22 mouse cellular contexts compared by ENCODE assay signal in the genomic region with DNA sequence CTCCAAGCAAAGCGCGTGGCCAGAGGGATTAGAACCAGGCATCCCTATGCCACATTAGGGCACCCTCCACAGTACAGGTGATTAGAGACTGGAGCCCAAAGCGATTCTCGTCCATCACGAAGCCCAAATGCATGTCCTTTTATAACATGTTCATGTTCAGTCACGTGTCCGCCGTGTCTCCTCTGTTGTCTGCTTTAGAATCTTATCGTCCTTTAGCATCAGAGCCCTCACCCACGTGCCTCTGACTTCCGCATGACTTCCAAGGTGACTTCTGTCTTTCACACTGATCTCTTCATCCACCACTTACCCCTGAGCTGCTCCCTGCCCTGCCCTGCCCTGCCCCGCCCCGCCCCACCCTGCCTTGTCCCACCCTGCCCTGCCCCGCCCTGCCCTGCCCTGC.
DNase-seq lines count a peak whose midpoint lies in the region; ATAC-seq and TF ChIP-seq lines count a peak whose summit lies in the region.
"Had no signal": no experiment of that assay in that cellular context is flagged by ENCODE, and none has a peak within 500 bp of the region (broad histone marks: within the 10 kb centered on the region; RNA-seq: fewer than 3 reads in every experiment).

No protein-coding gene starts in this region.

- no peak for TF ChIP-seq RAD21 in CH12.LX (IDR thresholded peaks at IDR 0.05; ENCODE audit: low read depth, low read length)

- no peak overlapping the region for H3K4me3 ChIP-seq in liver, embryonic 11.5 days (ENCODE audit: low read depth, low read length)
- no peak overlapping the region for H3K4me3 ChIP-seq in liver, postnatal 0 days (ENCODE audit: low read depth, low read length)
- no peak overlapping the region for H3K4me3 ChIP-seq in CH12.LX (replicated peaks in 1 of 3; ENCODE audit: low read depth in 2 of 3, low read length in 2 of 3, poor library complexity in 1 of 3)
- no peak overlapping the region for H3K4me3 ChIP-seq in embryonic facial prominence, embryonic 10.5 days
- H3K4me3 ChIP-seq: embryonic facial prominence, embryonic 13.5 days; forebrain, embryonic 12.5 days; heart, embryonic 10.5 days; hindbrain, embryonic 12.5 days had no signal

- H3K27ac ChIP-seq in liver, embryonic 11.5 days (ENCODE audit: low read depth, low read length): no peak overlapping the region
- no peak overlapping the region for H3K27ac ChIP-seq in liver, postnatal 0 days (ENCODE audit: low read depth)
- no peak overlapping the region for H3K27ac ChIP-seq in CH12.LX (ENCODE audit: insufficient read depth, low read depth)
- H3K27ac ChIP-seq in embryonic facial prominence, embryonic 10.5 days (replicated peaks): no peak overlapping the region
- H3K27ac ChIP-seq: embryonic facial prominence, embryonic 13.5 days; forebrain, embryonic 12.5 days; heart, embryonic 10.5 days; hindbrain, embryonic 12.5 days; hindbrain, postnatal 0 days had no signal

- peak; percentile 24; the same call in 1 of the 2 replicates for ATAC-seq in liver, embryonic 11.5 days (replicated peaks; ENCODE audit: low FRiP score)
- no peak for ATAC-seq in liver, postnatal 0 days
- ATAC-seq: forebrain, embryonic 16.5 days; hindbrain, postnatal 0 days had no signal

- TF ChIP-seq CTCF in liver, postnatal 0 days (IDR thresholded peaks at IDR 0.05; ENCODE audit: low read depth): no peak
- no peak for TF ChIP-seq CTCF in CH12.LX (conservative IDR thresholded peaks at IDR 0.05 in 1 of 2, IDR thresholded peaks at IDR 0.05 in 1 of 2; ENCODE audit: low read depth in 2 of 2, low read length in 2 of 2)

- no peaks in the 10 kb centered on the region for H3K36me3 ChIP-seq in liver, embryonic 11.5 days (ENCODE audit: control insufficient read depth, insufficient read depth, low read length)
- no peaks in the 10 kb centered on the region for H3K36me3 ChIP-seq in liver, postnatal 0 days (replicated peaks; ENCODE audit: insufficient read depth, low read length)
- H3K36me3 ChIP-seq in CH12.LX (replicated peaks in 1 of 2; ENCODE audit: control insufficient read depth in 1 of 2, insufficient read depth in 1 of 2, low read length in 1 of 2): no peaks in the 10 kb centered on the region
- no peaks in the 10 kb centered on the region for H3K36me3 ChIP-seq in embryonic facial prominence, embryonic 10.5 days (replicated peaks)
- H3K36me3 ChIP-seq: embryonic facial prominence, embryonic 13.5 days; forebrain, embryonic 12.5 days; heart, embryonic 10.5 days; hindbrain, embryonic 12.5 days had no signal

- TF ChIP-seq POLR2A in CH12.LX (IDR thresholded peaks at IDR 0.05; ENCODE audit: low read depth, low read length): no peak

- H3K4me2 ChIP-seq in liver, embryonic 11.5 days: no peak overlapping the region
- H3K4me2 ChIP-seq in liver, postnatal 0 days (ENCODE audit: low read depth, low read length): no peak overlapping the region
- peak overlapping the region; percentile 63; the same call in 1 of the 2 replicates for H3K4me2 ChIP-seq in CH12.LX (ENCODE audit: insufficient read depth, low read depth, poor library complexity, severe bottlenecking)
- H3K4me2 ChIP-seq: embryonic facial prominence, embryonic 13.5 days; forebrain, embryonic 12.5 days; hindbrain, embryonic 12.5 days had no signal

- DNase-seq in liver, embryonic 11.5 days (ENCODE audit: low spot score): no peak
- no peak for DNase-seq in liver, postnatal 0 days
- DNase-seq in CD4-positive helper T cell, adult 2 months (ENCODE audit: low read depth, low spot score): peak; percentile 22
- no peak for DNase-seq in CH12.LX (ENCODE audit: extremely low read depth)
- DNase-seq in induced T-regulatory cell, adult 2 months (ENCODE audit: low read depth): peak; percentile 36
- no peak for DNase-seq in left cerebral cortex, postnatal 10 days (ENCODE audit: extremely low spot score in 1 of 2, low spot score in 2 of 2)
- DNase-seq in embryonic facial prominence, embryonic 10.5 days (ENCODE audit: low spot score): no peak
- DNase-seq in left cerebral cortex, postnatal 25 days (ENCODE audit: low spot score in 2 of 2): no peak
- DNase-seq: adrenal gland, postnatal 14 days; cerebellum, adult 11-12 months; cerebellum, adult 9-10 months; cerebellum, postnatal 25 days; gastrocnemius, postnatal 10 days; heart, adult 18-20 months; heart, postnatal 10 days; heart, postnatal 4 days had no signal

- 76% methylated on average over 14 of the region's 14 CpGs for WGBS in liver, embryonic 11.5 days
- WGBS in liver, postnatal 0 days (ENCODE audit: insufficient replicate concordance): 78% methylated on average over 14 of the region's 14 CpGs
- 88% methylated on average over 14 of the region's 14 CpGs for WGBS in embryonic facial prominence, embryonic 10.5 days

- dilution Hi-C loops in CH12.LX (cut with MboI; ENCODE audit: extremely low pct_ligation_motif_present, extremely low pct_unique_long_range_greater_than_20kb, low sequenced_read_pairs): no loop called here

- no peaks in the 10 kb centered on the region for H3K79me2 ChIP-seq in CH12.LX (replicated peaks; ENCODE audit: control insufficient read depth, extremely low read depth, insufficient read depth, poor library complexity, severe bottlenecking)

- H3K4me1 ChIP-seq in liver, embryonic 11.5 days (replicated peaks; ENCODE audit: control insufficient read depth, insufficient read depth, low read length): peaks cover 4% of the 10 kb centered on the region; the same call in 1 of the 2 replicates
- no peaks in the 10 kb centered on the region for H3K4me1 ChIP-seq in liver, postnatal 0 days (ENCODE audit: insufficient read depth)
- peaks cover 0 to 6% of the 10 kb centered on the region in 2 experiments; a peak in 1 of 4 replicates for H3K4me1 ChIP-seq in CH12.LX (ENCODE audit: control insufficient read depth in 1 of 2, insufficient read depth in 2 of 2)
- H3K4me1 ChIP-seq in embryonic facial prominence, embryonic 10.5 days: peaks cover 9% of the 10 kb centered on the region

- no peak for TF ChIP-seq EP300 in liver, postnatal 0 days (IDR thresholded peaks at IDR 0.05; ENCODE audit: low read depth)
- no peak for TF ChIP-seq EP300 in CH12.LX (IDR thresholded peaks at IDR 0.05; ENCODE audit: low read length)

- in situ Hi-C loops in CH12.LX (cut with MboI; ENCODE audit: low pct_ligation_motif_present, low pct_unique_long_range_greater_than_20kb, low sequenced_read_pairs): loop anchor here (25.0 kb wide), 1 partner anchor 534 kb away; no protein-coding TSS in a partner anchor

- peaks cover 6% of the 10 kb centered on the region; the same call in 1 of the 2 replicates for H3K27me3 ChIP-seq in liver, embryonic 11.5 days (replicated peaks; ENCODE audit: control insufficient read depth, insufficient read depth, low read length)
- H3K27me3 ChIP-seq in liver, postnatal 0 days (ENCODE audit: insufficient read depth, low read length): no peaks in the 10 kb centered on the region
- H3K27me3 ChIP-seq in CH12.LX (replicated peaks): no peaks in the 10 kb centered on the region
- H3K27me3 ChIP-seq in embryonic facial prominence, embryonic 10.5 days (replicated peaks; ENCODE audit: low read depth, poor library complexity, severe bottlenecking): no peaks in the 10 kb centered on the region
- H3K27me3 ChIP-seq: embryonic facial prominence, embryonic 13.5 days; forebrain, embryonic 12.5 days; hindbrain, embryonic 12.5 days had no signal

- intact Hi-C loops in left cerebral cortex, postnatal 10 days (cut with DNase I): loop anchor here (10.0 kb wide), 1 partner anchor 721 kb away; a partner anchor contains a TSS
- intact Hi-C loops in left cerebral cortex, postnatal 25 days (cut with DNase I): no loop called here

- H3K9me3 ChIP-seq in liver, embryonic 11.5 days (ENCODE audit: control insufficient read depth, low read length): peaks cover 2% of the 10 kb centered on the region; the same call in 1 of the 2 replicates
- peaks cover 4% of the 10 kb centered on the region; the same call in 1 of the 2 replicates for H3K9me3 ChIP-seq in liver, postnatal 0 days (ENCODE audit: low read length)
- H3K9me3 ChIP-seq in CH12.LX (replicated peaks; ENCODE audit: low read length): peaks cover 4% of the 10 kb centered on the region
- H3K9me3 ChIP-seq in embryonic facial prominence, embryonic 10.5 days: peaks cover 9% of the 10 kb centered on the region; the same call in 1 of the 2 replicates
- H3K9me3 ChIP-seq: embryonic facial prominence, embryonic 13.5 days; forebrain, embryonic 12.5 days; hindbrain, embryonic 12.5 days had no signal

- no peak overlapping the region for H3K9ac ChIP-seq in liver, embryonic 11.5 days (ENCODE audit: low read depth, low read length)
- no peak overlapping the region for H3K9ac ChIP-seq in liver, postnatal 0 days (replicated peaks)
- H3K9ac ChIP-seq in CH12.LX (ENCODE audit: insufficient read depth, low read depth): no peak overlapping the region
- H3K9ac ChIP-seq: embryonic facial prominence, embryonic 13.5 days; forebrain, embryonic 12.5 days; hindbrain, embryonic 12.5 days had no signal

TF ChIP-seq in CH12.LX, 34 proteins besides CTCF, POLR2A, EP300 and RAD21:
- TF ChIP-seq ZNF384 (IDR thresholded peaks at IDR 0.05; ENCODE audit: low read depth, low read length) (no peak), MXI1 (IDR thresholded peaks at IDR 0.05; ENCODE audit: low read depth, low read length) (no peak), RCOR1 (conservative IDR thresholded peaks at IDR 0.05; ENCODE audit: low read depth, low read length) (no peak), MEF2A (IDR thresholded peaks at IDR 0.05; ENCODE audit: borderline replicate concordance, low read depth, low read length) (no peak), MYC (IDR thresholded peaks at IDR 0.05; ENCODE audit: low read depth, low read length) (no peak), JUND (conservative IDR thresholded peaks at IDR 0.05; ENCODE audit: low read depth, low read length) (no peak), JUN (IDR thresholded peaks at IDR 0.05; ENCODE audit: insufficient read depth, low read depth, low read length) (no peak), ETS1 (conservative IDR thresholded peaks at IDR 0.05; ENCODE audit: low read depth, low read length) (no peak), SIN3A (IDR thresholded peaks at IDR 0.05; ENCODE audit: low read length) (no peak), BHLHE40 (IDR thresholded peaks at IDR 0.05; ENCODE audit: low read depth, low read length) (no peak), ELF1 (IDR thresholded peaks at IDR 0.05; ENCODE audit: low read depth, low read length) (no peak), PAX5 (IDR thresholded peaks at IDR 0.05; ENCODE audit: low read length) (no peak), UBTF (IDR thresholded peaks at IDR 0.05; ENCODE audit: low read depth, low read length) (no peak), IRF4 (IDR thresholded peaks at IDR 0.05; ENCODE audit: low read depth, low read length) (no peak), POLR2AphosphoS2 (IDR thresholded peaks at IDR 0.05; ENCODE audit: low read depth, low read length) (no peak), MAFK (IDR thresholded peaks at IDR 0.05; ENCODE audit: insufficient replicate concordance, low read length) (no peak)

Comparison
In these comparisons a context has a peak if more than half of its experiments do, and no peak if none do; other contexts are left out.
1. DNase-seq: peak in CD4-positive helper T cell, adult 2 months (single experiment) and induced T-regulatory cell, adult 2 months (single experiment); none in liver, embryonic 11.5 days (single experiment), liver, postnatal 0 days (single experiment), CH12.LX (single experiment), left cerebral cortex, postnatal 10 days (0 of 2), embryonic facial prominence, embryonic 10.5 days (single experiment) and left cerebral cortex, postnatal 25 days (0 of 2).